Mouse (Mus musculus): ENCODE results near the gene Hpf1.

The Hpf1 gene

DNA sequence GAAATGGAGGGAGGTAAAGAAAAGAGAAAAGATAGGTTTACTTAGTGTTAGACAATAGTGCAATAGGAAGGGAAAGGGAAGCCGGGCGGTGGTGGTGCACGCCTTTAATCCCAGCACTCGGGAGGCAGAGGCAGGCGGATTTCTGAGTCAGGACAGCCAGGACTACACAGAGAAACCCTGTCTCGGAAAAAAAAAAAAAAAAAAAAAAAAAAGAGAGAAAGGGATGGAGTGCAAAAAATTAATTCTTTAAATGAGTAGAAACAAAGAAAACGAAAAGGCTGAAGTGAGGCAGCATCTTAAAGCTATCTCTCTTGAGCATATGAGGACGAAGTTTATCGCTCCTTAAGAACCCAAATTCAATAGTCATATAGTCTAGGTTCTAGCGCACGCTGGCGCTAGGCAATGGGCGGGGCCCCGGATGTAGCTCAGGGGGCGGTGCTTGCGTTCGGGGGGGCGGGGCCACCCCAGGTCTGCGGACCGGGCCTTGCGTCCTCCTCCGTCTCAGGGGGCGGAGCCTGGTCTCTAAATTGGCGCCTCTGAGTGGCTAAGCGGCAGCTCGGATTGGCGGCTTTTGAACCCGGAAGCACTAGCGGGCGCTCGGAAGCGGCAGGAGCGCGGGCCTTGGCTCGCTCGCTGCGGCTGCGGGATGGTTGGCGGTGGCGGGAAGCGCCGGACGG is at the start of gene Hpf1:
TSS of gene Hpf1 (plus strand) at position 576 of the 677 bp plus-strand sequence.
- peak; percentile 97 for DNase-seq (ENCODE audit: low spot score)

DNA sequence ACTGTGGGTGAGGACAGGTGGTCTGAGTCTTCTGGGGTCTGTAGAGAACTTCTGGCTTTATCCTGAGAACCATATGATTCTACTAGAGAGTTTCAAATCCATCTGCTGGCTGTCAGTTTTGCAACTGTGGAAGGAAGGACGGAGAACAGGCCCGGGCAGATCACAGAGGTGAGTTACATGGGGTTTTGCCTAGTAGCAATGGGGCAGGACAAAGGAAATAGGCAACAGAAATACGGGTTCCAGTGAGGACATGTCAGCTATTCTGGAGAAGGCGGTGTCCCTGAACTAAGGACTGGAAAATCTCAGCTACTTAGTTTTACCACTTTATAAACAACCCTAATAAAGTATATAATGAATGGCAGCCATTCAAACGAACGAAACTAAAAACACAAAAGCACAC is 47.8 kb upstream of the Hpf1 start:
- DNase-seq (ENCODE audit: low spot score), result no peak

DNA sequence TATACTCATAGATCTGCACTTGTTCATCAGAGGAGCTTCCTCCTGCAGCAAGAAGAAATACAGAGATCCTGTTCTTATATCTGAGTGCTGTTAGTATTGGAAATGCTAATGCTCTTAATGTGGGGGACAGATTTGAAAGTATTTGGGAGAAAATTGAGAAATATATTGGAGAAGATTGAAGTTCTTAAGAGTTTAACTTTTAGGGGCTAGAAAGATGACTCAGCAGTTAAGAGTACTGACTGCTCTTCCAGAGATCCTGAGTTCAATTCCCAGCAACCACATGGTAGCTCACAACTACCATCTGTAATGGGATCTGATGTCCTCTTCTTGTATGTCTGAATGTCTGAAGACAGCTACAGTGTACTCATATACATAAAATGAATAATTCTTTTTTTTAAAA is 32.7 kb upstream of the Hpf1 start:
- no peak for DNase-seq (ENCODE audit: low spot score)

DNA sequence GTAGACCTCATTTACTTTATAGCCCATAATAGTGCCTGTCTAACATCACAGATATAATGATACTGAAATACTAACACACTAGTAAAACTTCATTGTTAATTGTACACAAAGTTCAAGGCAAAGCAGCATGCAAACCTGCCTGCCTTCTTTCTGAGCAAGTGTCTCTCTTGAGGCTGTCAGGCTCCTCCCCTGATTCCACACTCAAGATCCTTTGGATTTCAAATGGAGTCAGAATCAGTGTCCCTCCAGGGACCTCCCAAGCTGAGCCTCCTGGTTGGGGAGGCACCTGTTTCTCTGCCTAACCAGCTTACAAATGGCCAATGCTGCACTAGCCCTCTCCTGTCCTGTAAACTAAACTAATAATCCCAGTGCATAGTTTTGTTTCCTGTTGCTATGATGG is 32.1 kb upstream of the Hpf1 start:
- DNase-seq (ENCODE audit: low spot score), result no peak

DNA sequence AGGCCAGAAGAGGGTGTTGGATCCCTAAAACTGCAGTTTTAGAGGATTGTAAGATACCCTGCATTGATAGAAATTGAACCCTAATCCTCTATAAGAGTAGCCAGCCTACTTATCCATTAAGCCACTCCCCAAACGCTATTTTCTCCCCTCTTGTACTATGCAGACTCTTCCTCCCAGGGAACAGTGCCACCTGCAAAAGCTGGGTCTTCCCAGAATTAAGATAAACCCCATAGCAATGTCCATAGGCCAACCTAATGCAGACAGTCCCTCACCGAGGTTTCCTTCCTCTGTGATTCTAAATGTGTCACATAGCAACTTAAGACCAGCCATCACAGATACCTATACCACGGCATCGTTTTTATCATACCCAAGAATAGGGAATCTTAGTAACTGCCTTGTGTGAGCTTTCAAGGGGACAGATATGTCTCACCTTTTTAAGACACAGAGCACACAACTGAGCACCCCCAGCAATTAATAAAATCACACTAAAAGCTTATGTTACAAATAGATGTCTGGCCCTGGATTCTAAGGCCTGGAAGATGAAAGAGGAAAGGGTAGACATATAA is 31.2 kb upstream of the Hpf1 start:
- no peak for DNase-seq (ENCODE audit: low spot score)

DNA sequence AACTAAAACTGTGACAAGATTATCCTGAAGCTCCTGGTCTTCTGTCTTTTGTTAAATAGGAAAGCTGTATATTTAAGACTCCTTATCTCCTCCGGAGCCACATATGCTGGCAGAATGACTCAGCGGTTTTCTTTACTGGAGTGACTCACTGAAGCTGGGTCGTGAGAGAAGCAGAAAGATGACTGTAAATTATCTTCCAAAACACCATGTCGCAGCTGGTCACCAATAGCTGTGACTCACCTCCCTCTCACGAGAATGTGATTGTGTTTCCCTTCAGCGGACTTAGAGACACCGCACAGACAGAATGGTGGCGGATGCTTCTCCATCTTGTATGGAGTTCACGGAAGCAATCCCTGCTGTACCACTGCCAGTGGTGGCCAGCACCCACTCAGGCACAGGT is 30.6 kb upstream of the Hpf1 start:
- DNase-seq (ENCODE audit: low spot score), result no peak

DNA sequence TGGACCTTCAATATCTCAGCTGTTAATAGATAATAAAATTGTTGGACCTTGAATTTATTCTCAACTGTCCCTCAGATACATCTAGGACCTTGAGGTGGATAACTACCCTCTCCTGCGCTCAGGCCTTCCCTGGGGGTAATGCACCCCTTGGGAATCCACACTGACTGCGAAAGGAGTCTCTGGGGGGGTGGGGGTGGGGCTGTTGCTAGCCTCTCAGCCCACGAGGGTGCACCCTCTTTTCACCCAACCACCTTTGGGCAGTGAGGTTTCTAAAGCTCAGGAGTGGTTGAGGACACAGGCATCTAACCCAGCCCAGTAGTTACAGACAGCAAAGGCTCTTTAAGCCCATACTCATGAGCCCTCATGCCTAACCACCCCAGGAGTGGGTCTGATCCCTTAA is 29.5 kb upstream of the Hpf1 start:
- no peak for DNase-seq (ENCODE audit: low spot score)

DNA sequence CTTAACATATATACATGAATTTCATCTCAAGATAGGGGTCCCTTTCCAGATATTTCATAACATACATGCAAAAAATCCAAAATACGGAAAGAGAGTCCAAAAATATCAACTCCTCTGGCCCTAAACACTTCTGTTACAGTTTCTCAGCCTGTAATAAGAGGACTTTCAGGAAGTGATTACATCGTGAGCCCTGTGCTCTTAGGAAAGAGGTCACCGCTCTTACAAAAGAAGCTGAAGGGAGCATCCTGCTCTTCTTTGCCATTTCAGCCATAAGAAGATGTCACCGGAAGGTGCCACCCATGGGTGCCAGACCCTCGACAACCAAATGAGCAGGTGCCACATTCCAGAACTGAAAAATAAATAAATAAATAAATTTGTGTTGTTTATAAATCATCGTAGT is 28.4 kb upstream of the Hpf1 start:
- DNase-seq (ENCODE audit: low spot score), result no peak

DNA sequence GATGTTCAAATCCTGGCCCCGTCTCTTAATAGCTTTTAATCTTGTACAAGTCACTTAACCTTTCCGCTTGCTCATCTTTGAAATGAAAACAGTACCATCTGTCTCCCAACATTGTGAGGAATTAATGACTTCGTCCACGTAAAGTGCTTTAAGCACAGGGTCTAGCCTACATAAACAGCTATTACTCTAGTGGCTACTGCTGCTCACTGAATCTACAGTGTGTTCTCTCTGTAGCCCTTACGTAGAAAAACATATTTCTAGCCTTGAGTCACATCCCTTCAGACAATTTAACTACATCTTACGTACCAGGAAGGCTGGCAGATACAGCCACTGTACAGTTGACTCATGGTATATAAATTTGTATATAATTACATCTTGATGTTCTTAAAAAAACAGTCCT is 25.3 kb upstream of the Hpf1 start:
- DNase-seq (ENCODE audit: low spot score), result no peak

DNA sequence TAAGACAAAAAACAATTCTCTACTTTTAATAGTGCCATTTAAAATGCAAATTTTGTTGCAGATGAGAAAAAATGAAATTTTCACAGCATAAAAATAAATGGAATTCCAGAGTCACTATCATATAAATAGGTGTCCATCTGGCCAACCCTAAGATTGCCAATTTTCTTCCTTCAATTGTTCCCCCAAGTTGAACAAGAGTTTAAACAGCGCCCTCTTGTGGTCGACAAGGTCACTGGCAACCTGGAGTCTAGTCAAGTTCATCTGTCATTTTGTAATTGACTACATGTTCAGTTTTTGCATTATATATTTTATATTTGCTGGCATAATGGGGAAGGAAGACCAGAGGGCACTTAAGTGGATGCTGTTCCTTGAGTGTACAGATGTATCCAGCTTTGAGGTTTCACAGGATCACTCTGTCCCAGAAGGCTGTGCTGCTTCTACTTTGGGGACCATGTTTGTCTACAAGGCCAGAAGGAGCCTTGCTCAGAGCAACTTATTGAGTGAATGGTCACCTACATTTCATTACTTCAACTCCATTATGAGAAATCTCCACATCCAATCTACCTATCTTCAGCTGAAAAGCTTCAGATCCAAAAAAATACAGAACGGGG is 24.6 kb upstream of the Hpf1 start:
- DNase-seq (ENCODE audit: low spot score), result peak; percentile 61

DNA sequence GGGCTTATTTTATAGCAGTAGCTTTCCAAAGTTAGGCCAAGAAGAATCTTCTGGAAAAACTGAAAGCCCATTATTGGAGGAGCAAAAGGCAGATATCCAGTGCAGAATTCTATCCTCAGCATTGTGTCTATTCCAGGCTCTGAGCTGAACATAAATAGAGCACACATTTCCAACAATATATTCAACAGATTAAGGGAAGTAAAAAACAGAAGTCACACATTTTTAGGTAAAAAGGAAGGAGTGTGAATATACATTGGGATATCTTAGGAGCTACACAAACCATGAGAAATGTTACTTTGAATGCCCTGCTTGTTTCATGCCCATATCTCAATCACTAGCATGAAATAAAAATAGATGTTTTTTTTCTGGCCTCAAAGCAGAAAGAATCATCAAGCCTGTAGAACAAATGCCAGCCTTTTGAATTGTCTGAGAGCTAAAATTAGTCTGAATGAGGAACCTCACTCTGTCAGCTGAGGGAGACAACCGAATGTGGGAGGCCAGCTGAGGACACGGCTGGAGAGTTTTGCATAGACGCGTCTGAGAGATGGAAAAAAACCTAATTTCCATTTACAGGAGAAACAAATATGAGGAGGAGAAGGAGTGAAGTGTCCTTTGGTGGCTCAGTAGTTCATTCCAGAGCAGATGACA is 22.6 kb upstream of the Hpf1 start:
- DNase-seq (ENCODE audit: low spot score), result no peak

DNA sequence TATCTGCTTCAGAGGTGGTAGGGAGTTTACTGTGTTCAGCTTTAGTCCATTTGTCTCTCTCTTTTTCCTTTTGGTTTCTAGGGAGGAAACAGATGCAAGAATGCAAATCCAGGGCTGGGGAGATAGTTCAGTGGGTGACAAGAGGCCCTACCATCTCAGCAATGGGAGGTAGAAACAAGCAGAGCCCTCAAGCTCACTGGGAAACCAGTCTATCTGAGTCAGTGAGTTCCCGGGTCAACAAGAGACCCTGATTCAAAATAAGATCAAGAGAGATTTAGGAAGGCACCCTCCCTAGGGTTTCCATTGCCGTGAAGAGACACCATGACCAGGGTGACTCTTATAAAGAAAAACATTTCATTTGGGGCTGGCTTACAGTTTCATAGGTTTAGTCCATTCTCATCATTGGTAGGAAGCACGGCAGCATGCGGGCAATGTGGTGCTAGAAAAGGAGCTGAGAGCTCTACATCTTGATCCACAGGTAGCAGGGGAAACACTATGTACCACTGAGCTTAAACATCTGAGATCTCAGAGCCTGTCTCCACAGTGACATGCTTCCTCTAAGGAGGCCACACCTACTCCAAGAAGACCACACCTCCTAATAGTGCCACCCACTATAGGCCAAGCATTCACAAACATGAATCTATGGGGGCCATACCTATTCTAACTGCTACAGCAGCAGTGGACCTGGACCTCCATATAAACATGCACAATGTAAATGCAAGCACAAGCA is 21.8 kb upstream of the Hpf1 start:
- DNase-seq (ENCODE audit: low spot score), result no peak

DNA sequence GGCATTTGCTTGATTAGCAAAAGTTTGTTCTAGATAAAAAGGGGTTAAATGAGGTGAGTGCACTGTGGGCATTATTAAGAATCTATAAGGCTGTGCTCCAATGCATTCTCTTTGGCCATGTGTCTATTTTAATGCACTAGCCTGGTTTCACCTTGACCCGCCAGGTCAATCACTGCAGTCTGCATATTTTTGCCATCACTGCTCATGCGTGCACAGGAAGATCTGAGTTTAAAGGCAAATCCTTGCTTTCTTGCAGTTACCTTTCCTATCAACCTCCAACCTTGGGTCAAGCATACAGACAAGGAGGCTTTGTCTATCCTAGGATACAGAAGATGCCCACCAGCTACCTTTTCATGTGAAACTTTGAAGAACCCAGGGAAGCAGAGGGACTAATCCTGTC is 20.5 kb upstream of the Hpf1 start:
- no peak for DNase-seq (ENCODE audit: low spot score)

DNA sequence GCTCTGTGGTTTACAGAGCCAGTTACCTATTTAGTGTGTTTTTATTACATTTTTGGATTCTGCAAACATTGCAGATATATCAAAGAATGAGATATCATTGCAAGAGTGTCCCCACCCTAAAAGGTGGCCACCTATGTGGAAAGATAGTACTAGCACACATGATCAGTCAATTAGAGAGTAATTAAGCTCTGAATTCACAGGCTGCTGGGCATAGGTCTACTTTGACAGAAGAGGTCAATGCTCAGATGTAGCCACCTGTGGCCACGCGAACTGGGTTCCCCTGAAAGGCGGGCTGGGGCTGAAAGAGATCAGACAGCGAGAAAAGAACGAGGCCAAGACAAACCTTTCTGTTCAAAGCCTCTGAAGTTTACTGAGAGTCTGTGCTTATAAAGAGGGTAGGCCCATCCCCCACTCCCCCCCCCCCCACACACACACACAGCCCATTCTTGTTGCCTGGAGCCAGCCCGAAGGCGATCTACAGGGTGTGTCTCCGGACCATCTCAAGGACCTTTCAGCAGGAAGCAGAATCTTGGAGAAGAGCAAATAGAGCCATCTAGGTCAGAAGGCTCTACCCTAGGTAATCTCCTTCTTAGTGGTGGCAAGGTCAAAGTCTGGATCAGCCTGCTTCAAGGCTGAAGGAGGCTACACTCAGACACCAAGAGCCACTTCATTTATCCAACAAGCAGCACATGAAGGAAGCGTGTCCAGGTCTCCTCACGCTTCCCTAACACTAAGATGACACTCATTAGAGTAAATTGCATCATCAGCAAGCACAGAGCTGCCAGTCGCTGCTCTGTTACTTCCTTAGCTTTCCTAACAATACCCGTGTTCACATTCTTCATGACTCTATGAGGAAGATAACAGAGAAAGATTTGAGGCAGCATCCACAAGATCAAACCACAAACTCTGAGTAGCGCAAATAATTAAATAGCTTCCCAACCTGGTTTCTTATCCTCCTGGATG is 19.7 kb upstream of the Hpf1 start:
- no peak for DNase-seq (ENCODE audit: low spot score)

DNA sequence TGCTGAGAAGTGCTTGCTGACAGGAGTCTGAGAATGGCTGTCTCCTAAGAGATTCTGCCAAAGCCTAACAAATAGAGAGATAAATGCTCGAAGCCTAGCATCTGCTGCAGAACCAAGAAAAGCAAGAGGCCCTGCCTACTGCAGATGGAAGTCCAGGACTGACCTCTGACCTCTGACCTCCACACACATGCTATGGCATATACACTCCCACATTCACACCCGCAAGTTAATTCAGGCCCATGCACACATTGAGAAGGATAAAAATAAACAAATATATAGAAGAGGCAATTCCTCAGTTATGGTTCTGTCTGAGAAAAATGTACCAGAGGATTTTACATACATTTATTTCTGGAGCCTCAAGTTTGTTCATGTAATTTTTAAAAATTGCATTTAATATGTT is 11.6 kb upstream of the Hpf1 start:
- no peak for DNase-seq (ENCODE audit: low spot score)

DNA sequence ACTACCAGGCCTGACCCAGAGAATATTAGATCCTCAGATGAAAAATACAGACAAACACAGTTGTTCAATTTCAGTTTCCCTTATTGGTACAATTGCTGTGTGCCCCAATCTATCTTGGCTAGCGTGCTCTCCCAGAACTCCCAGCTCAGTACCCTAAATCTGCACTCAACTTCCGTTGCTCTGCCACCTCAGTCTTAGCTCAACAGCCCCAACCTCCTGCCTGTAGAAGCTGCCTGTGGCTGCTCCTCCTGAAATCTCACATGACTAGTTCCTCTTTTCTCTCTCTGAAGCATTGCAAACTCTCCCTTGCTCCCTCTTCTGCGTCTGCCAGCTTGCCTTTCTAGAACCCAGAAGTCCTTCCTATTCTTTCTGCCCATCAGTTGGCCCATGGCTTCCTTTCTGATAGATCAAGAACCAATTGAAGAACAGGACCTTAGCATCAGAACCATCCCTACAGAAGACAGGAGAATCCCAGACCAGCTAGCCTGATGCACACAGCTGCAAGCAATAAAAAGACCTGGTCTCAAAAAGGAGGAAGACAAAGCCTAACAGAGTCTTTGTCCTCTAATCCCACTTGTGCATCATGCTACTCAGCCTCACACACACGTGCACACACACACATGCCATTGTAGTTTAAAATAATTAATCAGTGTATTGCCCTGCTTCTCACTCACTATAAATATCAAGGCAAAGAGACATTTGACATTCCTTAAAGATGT is 6.6 kb upstream of the Hpf1 start:
- DNase-seq (ENCODE audit: low spot score), result no peak

DNA sequence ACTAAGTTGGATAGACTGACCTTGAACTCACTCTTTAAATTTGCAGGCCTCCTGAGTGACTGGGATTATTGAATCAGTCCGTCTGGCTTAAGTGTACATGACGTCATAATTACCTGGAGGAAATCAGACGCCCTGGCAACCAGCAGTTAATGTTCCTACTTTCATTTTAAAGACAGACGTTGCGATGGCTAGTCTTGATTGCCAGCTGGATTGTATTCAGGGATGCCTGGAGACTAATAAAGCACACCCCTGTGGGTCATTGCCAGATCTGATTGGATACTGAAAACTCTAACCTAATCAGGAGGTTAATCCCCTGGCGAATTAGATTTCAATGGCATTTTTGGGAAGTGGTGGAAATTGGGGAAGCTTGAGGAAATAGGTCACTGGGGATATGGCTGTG is 3.5 kb upstream of the Hpf1 start:
- no peak for DNase-seq (ENCODE audit: low spot score)

DNA sequence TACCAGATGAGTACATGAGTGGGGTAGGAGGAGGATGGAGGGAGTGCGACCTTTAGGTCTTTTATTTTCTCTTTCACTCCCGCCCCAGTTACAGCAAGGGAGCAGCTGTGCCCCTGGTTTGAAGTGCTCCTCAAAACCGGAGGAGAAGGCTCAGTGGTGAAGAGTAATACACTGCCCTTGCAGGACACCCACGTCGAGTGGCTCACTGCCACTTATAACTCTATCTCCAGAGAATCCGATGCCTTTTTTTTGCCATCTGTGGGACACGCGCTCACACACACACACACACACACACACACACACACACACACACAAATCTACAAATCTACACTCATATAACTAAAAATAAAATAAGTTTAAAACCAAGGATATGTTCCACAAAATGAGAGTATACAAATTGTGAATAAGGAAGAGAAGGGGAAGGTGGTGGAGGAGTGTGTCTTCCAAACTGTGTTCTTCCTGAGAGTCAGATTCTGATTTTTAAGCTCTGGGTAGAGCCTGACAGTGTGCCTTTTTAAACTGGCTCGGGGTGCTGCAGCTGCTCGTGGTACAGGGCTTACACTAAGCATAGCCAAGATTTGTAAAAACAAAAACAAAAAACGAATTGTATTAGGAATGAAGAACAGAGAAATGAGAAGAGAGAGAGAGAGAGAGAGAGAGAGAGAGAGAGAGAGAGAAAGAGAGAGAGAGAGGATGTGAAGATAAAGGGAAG is 931 bp upstream of the Hpf1 start:
- no peak for DNase-seq (ENCODE audit: low spot score)

DNA sequence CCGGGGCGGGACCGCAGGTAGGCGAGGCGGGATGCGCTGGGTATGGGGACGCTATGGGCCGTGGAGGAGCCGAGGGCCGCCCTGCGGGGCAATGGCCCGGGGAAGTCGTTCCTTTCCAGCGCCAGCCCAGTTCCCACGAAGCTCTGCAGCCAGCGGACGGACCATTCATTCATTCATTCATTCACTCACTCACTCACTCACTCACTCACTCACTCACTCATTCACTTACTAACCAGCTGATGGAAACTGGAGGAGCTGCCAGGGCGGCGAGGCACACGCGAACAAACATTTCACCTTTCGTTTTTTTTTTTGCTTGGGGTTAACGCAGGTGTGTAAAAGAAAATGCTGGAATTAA is 279 bp downstream of the Hpf1 start:
- no peak for DNase-seq (ENCODE audit: low spot score)

DNA sequence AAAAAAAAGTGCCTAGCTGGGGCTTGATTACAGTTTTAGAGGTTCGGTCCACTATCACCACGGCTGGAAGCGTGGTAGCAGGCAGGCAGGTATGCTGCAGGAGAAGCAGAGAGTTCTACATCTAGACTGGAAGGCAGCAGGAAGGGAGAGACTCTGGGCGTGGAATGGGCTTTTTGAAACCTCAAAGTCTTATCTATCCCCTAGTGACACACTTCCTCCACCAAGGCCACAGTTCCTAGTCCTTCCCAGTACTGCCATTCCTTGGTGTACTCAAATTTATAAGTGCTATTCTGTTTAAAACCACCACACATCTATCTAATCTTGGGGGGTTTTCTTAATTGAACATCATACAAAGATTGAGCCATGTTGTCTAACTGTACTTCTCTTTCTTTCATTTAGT is 1.5 kb downstream of the Hpf1 start:
- DNase-seq (ENCODE audit: low spot score), result no peak

Data from lung, postnatal 25 days (tissue).